In the genomic region with DNA sequence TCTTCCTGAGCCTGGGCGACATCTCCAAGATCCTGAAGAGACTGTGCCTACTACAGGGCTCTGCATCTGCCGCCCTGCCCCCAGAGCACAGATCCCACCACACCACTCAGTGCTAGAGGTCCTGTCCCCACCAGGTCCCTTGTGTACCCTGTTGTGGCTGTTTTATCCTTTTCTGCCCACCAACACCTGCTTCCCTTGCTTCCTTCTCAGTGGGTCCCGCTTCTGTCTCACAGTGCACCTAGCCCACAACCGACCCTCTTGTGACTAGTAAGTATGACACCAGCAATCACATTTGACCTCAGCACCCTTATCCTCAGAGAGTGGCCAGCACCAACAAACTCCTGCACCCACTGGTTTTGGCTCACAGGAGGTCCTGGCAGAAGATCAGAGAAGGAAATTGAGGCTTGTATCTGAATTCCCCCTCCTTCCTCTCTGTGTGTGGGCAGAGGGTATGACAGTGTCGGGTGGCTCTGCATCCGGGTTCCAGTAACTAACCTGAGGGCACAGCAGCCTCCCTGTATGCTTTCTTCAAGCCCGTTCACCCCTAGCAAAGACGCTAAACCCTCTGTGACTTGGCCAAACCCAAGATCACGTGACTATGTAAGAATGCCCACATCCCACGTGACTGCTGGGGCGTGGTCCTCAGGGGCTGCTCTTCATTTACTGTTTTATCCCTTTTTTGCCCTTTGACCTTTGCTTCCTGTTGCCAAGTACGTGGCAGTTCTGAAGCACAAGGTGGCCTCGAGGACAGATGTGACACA, we compare ENCODE assay signal across 14 mouse cellular contexts. TPM values are rescaled to one million over a fixed set of nuclear protein-coding genes. Genes with fewer than 3 reads are reported as not detected.
DNase-seq lines count a peak whose midpoint lies in the region; ATAC-seq and TF ChIP-seq lines count a peak whose summit lies in the region.
"Had no signal": no experiment of that assay in that cellular context is flagged by ENCODE, and none has a peak within 500 bp of the region (broad histone marks: within the 10 kb centered on the region; RNA-seq: fewer than 3 reads in every experiment).

No protein-coding gene starts in this region.

- TF ChIP-seq POLR2A in MEL (IDR thresholded peaks at IDR 0.05; ENCODE audit: control insufficient read depth in 1 of 2, insufficient read depth in 1 of 2, low read depth in 1 of 2, low read length in 2 of 2, poor library complexity in 1 of 2), result no peak

- no peak for TF ChIP-seq CTCF in gastrocnemius, adult 2 months (IDR thresholded peaks at IDR 0.05)
- no peak for TF ChIP-seq CTCF in MEL (IDR thresholded peaks at IDR 0.05 in 2 of 3, conservative IDR thresholded peaks at IDR 0.05 in 1 of 3; ENCODE audit: control insufficient read depth in 1 of 3, insufficient read depth in 1 of 3, low read depth in 2 of 3, low read length in 3 of 3, poor library complexity in 1 of 3, severe bottlenecking in 1 of 3)

- WGBS in embryonic facial prominence, embryonic 10.5 days, result 63% methylated on average over 13 of the region's 13 CpGs

- intact Hi-C loops in gastrocnemius, adult 2 months (cut with DNase I), result no loop called here
- intact Hi-C loops in gastrocnemius, postnatal 36 days (cut with DNase I), result no loop called here
- intact Hi-C loops in left cerebral cortex, postnatal 4 days (cut with DNase I), result no loop called here

- no peaks in the 10 kb centered on the region for H3K4me1 ChIP-seq in MEL (ENCODE audit: control insufficient read depth in 1 of 2, insufficient read depth in 2 of 2, low read length in 2 of 2)
- H3K4me1 ChIP-seq in embryonic facial prominence, embryonic 10.5 days, result peaks cover 30% of the 10 kb centered on the region
- H3K4me1 ChIP-seq: midbrain, embryonic 15.5 days had no signal

- no peaks in the 10 kb centered on the region for H3K27me3 ChIP-seq in MEL (ENCODE audit: control insufficient read depth in 1 of 2, insufficient read depth in 2 of 2, low read length in 2 of 2)
- no peaks in the 10 kb centered on the region for H3K27me3 ChIP-seq in embryonic facial prominence, embryonic 10.5 days (replicated peaks; ENCODE audit: low read depth, poor library complexity, severe bottlenecking)
- H3K27me3 ChIP-seq: heart, embryonic 12.5 days; midbrain, embryonic 15.5 days had no signal

- no peaks in the 10 kb centered on the region for H3K36me3 ChIP-seq in MEL (ENCODE audit: control insufficient read depth in 1 of 2, insufficient read depth in 2 of 2, low read length in 2 of 2)
- peaks cover 99% of the 10 kb centered on the region for H3K36me3 ChIP-seq in embryonic facial prominence, embryonic 10.5 days (replicated peaks)
- H3K36me3 ChIP-seq: midbrain, embryonic 15.5 days had no signal

- H3K79me2 ChIP-seq in MEL (ENCODE audit: control insufficient read depth, insufficient read depth, low read length, poor library complexity), result no peaks in the 10 kb centered on the region

- DNase-seq in gastrocnemius, adult 2 months, result no peak
- no peak for DNase-seq in gastrocnemius, postnatal 36 days
- DNase-seq in 416B (ENCODE audit: low read depth) (peak; percentile 51), MEL (ENCODE audit: low read depth, low spot score) (no peak)
- DNase-seq in cerebellum, adult 9-11 months, result no peak
- DNase-seq in embryonic facial prominence, embryonic 10.5 days (ENCODE audit: low spot score), result no peak
- no peak for DNase-seq in left cerebral cortex, postnatal 4 days
- DNase-seq: cerebellum, postnatal 14 days; lung, embryonic 14.5 days had no signal

- peak; percentile 39 for ATAC-seq in megakaryocyte progenitor cell, adult 5-6 weeks (replicated peaks; ENCODE audit: poor library complexity)
- ATAC-seq: midbrain, embryonic 15.5 days had no signal

- H3K9ac ChIP-seq in MEL (ENCODE audit: control insufficient read depth, low read depth, low read length, poor library complexity, severe bottlenecking), result no peak overlapping the region
- H3K9ac ChIP-seq: heart, embryonic 12.5 days; lung, embryonic 14.5 days; midbrain, embryonic 15.5 days had no signal

- no peaks in the 10 kb centered on the region for H3K9me3 ChIP-seq in MEL (replicated peaks; ENCODE audit: insufficient read depth, low read length)
- H3K9me3 ChIP-seq in embryonic facial prominence, embryonic 10.5 days, result no peaks in the 10 kb centered on the region
- H3K9me3 ChIP-seq: forebrain, embryonic 10.5 days; heart, embryonic 12.5 days; midbrain, embryonic 15.5 days had no signal

- no peak for TF ChIP-seq RAD21 in MEL (IDR thresholded peaks at IDR 0.05; ENCODE audit: low read depth, low read length)

- peak overlapping the region; percentile 12; the same call in 1 of the 2 replicates for H3K27ac ChIP-seq in gastrocnemius, adult 2 months
- H3K27ac ChIP-seq in MEL (ENCODE audit: control insufficient read depth, low read depth, low read length), result no peak overlapping the region
- H3K27ac ChIP-seq in embryonic facial prominence, embryonic 10.5 days (replicated peaks), result no peak overlapping the region; the same call in 1 of the 2 replicates
- H3K27ac ChIP-seq: left cerebral cortex, adult 2 months; midbrain, embryonic 15.5 days had no signal

- H3K4me3 ChIP-seq in gastrocnemius, adult 2 months, result no peak overlapping the region
- H3K4me3 ChIP-seq in MEL (ENCODE audit: control insufficient read depth in 1 of 2, insufficient read depth in 1 of 2, low read depth in 2 of 2, low read length in 2 of 2), result no peak overlapping the region
- no peak overlapping the region for H3K4me3 ChIP-seq in embryonic facial prominence, embryonic 10.5 days
- H3K4me3 ChIP-seq: forebrain, embryonic 10.5 days; heart, embryonic 12.5 days; left cerebral cortex, adult 2 months; midbrain, embryonic 15.5 days had no signal

- TF ChIP-seq EP300 in MEL (IDR thresholded peaks at IDR 0.05; ENCODE audit: low read depth in 1 of 2, low read length in 2 of 2), result no peak

TF ChIP-seq in MEL, 35 proteins besides CTCF, POLR2A, EP300 and RAD21:
- TF ChIP-seq BHLHE40 (IDR thresholded peaks at IDR 0.05; ENCODE audit: borderline replicate concordance, low read depth, low read length) (no peak), TBP (IDR thresholded peaks at IDR 0.05; ENCODE audit: low read depth, low read length) (no peak), USF1 (IDR thresholded peaks at IDR 0.05; ENCODE audit: low read depth, low read length) (0 out of 2 replicates have a peak, but pooled peaks have one; percentile 18)
TF ChIP-seq in MEL: peak in this region for 1.

RNA-seq across cellular contexts. Expression of a gene that starts 29.8 kb away (rescaled TPM):
- 10 to 100 TPM in 1 of 2 experiments, 1 to 10 TPM in 1; 5.9 to 12.2 TPM for total RNA-seq in gastrocnemius, adult 2 months (2021)
- 10 to 100 TPM in 1 of 2 experiments, 1 to 10 TPM in 1; 7.9 to 10.5 TPM for total RNA-seq in gastrocnemius, postnatal 36 days (2021)
- total RNA-seq in MEL (2012; rRNA removed), result not detected in 2 replicates
- not detected for polyA plus RNA-seq in MEL (2012; ENCODE audit: insufficient read depth in 1 of 2, insufficient read length in 2 of 2, low read depth in 1 of 2, low replicate concordance in 2 of 2, missing spikeins in 1 of 2)
- 1.3 and 3.5 TPM in 2 replicates for total RNA-seq in megakaryocyte progenitor cell, adult 5-6 weeks (2015)
- 0.88 and 1.5 TPM in 2 replicates for total RNA-seq in megakaryocyte progenitor cell, adult 5-6 weeks (2017)
- polyA plus RNA-seq in embryonic facial prominence, embryonic 10.5 days (2016; fragmentation: Nextera tagmentation; extraction: Ambion mirVana), result 115 and 131 TPM in 2 replicates
- 100 to 1,000 TPM; 153 to 162 TPM for total RNA-seq in left cerebral cortex, postnatal 4 days (2021)

Comparison
In these comparisons a context has a peak if more than half of its experiments do, and no peak if none do; other contexts are left out.
1. RNA of a gene that starts 29.8 kb away (total RNA-seq): 153 to 162 TPM in left cerebral cortex, postnatal 4 days; 5.9 to 12.2 TPM in gastrocnemius, adult 2 months, 7.9 to 10.5 TPM in gastrocnemius, postnatal 36 days, 0.88 to 3.5 TPM in megakaryocyte progenitor cell, adult 5-6 weeks and not detected in MEL; every median in the first group is over 10 times any median in the second.